Mouse (Mus musculus) left cerebral cortex, adult 2 months (tissue): ENCODE measurements around the gene Tenm4. TPM values are rescaled to one million over a fixed set of nuclear protein-coding genes. Genes with fewer than 3 reads are reported as not detected.

Experiments
- DNase-seq, 2 experiments: peaks; one replicate each; pipeline ENCODE4 v3.0.0; 2021 to 2022; ENCODE audit warnings: low spot score in 2 of 2, mixed read lengths in 1 of 2; ENCODE audit errors: extremely low spot score in 1 of 2
- H3K27ac ChIP-seq: fragments of 200-600 bp; 2 replicates; pipeline ENCODE4 v1.8.1; 2022
- H3K4me3 ChIP-seq: fragments of 200-600 bp; 2 replicates; pipeline ENCODE4 v1.8.1; 2022
- CTCF ChIP-seq: fragments of 200-600 bp; IDR thresholded peaks from 2 replicates; pipeline ENCODE4 v1.8.1; 2022; ENCODE audit warnings: antibody characterized with exemption, mild to moderate bottlenecking, moderate library complexity
- intact Hi-C: fragments of 180-260 bp; cut with DNase I; formaldehyde crosslinking; loops from one replicate; pipeline ENCODE4 v1.15.1; 2025
- total RNA-seq, 2 experiments: library from RNA; stranded (reverse); gene quantifications; 2 replicates each; pipeline ENCODE4 v1.2.3; 2021

Tenm4 gene
- total RNA-seq, 2 experiments from 2014 or later: 158 to 160 TPM

DNA sequence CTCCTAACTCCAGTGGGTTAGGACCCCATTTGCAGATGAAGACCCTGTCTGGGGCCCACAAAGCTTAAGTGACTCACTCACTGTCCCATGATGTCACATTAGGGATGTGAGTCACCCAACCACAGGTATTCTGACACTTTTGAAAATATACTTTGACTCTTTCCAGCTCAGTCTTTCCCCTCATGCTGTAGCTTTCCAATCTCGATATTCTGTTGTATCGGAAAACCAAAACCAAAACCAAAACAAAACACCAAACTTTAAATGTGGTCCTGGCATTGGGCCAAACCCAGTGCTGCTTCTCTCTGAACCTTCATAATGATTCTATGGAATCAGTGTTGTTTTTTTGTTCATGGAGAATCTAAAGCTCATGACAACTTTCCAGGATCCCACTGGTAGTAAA is 536.1 kb downstream of the Tenm4 start:
- Histone ChIP-seq H3K27ac (no peak overlapping the region; the same call in 1 of the 2 replicates), H3K4me3 (no peak overlapping the region)
- no peak for TF ChIP-seq CTCF
- no peak for DNase-seq
- intact Hi-C loops: loop anchor here (5.0 kb wide), 1 partner anchor 185 kb away; no protein-coding TSS in a partner anchor

GRCm38 (mm10) chr7:96708071-96708470 is 537.0 kb downstream of the Tenm4 start:
- Histone ChIP-seq H3K4me3 (no peak overlapping the region), H3K27ac (peak overlapping the region; percentile 67)
- DNase-seq: no peak
- no peak for TF ChIP-seq CTCF
- intact Hi-C loops: loop anchor here (5.0 kb wide), 1 partner anchor 186 kb away; no protein-coding TSS in a partner anchor

DNA sequence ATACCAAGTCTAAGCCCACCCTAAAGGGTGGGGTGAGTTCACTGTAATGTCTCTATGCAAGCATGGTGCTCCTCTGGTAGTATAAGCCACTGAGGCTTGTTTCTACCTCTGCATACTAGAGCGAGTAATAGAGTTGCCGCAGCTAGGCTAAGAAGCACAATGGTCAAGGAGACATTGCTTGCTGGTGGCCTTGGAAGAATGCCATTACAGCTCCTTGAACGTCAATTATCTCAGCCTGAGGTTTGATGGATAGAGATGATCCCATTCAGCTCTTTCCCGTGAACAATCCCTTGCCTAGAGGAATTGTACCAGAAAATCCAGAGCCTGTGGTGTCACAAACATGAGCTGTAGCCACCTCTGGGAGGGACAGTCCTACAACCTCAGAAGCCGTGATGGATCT is 537.5 kb downstream of the Tenm4 start:
- TF ChIP-seq CTCF: no peak
- no peak for DNase-seq
- intact Hi-C loops: loop anchor here (5.0 kb wide), 1 partner anchor 186 kb away; no protein-coding TSS in a partner anchor
- Histone ChIP-seq H3K4me3 (no peak overlapping the region), H3K27ac (peak overlapping the region; percentile 67)

GRCm38 (mm10) chr7:96708968-96709367 is 537.9 kb downstream of the Tenm4 start:
- intact Hi-C loops: loop anchor here (5.0 kb wide), 1 partner anchor 187 kb away; no protein-coding TSS in a partner anchor
- DNase-seq: no peak
- no peak for TF ChIP-seq CTCF
- H3K27ac ChIP-seq: peak overlapping the region; percentile 75
- no peak overlapping the region for H3K4me3 ChIP-seq

DNA sequence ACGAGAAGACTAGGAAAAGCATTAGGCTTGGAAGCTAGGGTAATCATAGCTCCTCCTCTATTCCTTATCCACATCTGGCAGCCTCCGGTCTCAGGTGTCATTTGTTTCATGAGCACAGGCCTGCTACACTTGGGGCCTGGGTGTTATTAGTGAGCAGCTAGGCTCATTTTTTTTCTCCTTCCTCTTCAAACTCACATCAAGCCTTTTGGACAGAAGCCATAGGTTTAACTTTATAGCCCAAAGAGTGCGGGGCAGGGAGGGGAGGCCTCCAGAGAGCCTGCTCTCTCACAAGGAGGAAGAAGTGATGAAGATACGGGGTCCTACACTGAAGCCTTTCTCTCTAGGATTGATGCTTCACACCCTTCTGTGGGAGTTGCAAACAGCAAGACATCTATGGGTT is 538.8 kb downstream of the Tenm4 start:
- no peak overlapping the region for H3K4me3 ChIP-seq
- no peak for TF ChIP-seq CTCF
- no peak for DNase-seq
- intact Hi-C loops: loop anchor here (1.0 to 5.0 kb wide), 2 partner anchors 129 to 188 kb away; no protein-coding TSS in a partner anchor
- H3K27ac ChIP-seq: peak overlapping the region; percentile 75; the same call in 1 of the 2 replicates

- intact Hi-C loops: loop anchor here (1.0 kb wide), 1 partner anchor 129 kb away; no protein-coding TSS in a partner anchor
- DNase-seq: peak in 1 of 2 experiments; percentile 39
- Histone ChIP-seq H3K27ac (peak overlapping the region; percentile 77), H3K4me3 (no peak overlapping the region)
- no peak for TF ChIP-seq CTCF
These were observed 539.6 kb downstream of the Tenm4 start for GRCm38 (mm10) chr7:96710658-96711071.

DNA sequence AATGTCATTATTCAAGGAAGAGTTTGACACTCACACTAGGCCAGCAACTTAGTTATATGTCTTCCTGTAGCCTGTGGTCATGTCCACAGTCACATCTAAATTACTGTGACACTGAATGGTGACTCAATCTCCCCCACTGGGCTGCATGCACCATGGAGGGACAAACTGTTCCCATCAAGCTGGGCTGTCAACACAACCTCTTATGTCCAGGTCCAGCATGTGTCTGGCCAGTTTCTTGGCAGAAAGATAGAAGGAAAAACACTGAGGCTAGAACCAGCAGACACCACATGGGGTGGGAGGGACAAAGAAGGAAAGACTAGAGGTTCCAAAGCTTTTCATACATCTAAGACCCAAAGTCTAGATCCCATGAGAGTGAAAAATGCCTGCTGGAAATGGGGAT is 541.8 kb downstream of the Tenm4 start:
- H3K4me3 ChIP-seq: no peak overlapping the region
- no peak overlapping the region for H3K27ac ChIP-seq
- no peak for TF ChIP-seq CTCF
- DNase-seq: no peak
- intact Hi-C loops: no loop called here

DNA sequence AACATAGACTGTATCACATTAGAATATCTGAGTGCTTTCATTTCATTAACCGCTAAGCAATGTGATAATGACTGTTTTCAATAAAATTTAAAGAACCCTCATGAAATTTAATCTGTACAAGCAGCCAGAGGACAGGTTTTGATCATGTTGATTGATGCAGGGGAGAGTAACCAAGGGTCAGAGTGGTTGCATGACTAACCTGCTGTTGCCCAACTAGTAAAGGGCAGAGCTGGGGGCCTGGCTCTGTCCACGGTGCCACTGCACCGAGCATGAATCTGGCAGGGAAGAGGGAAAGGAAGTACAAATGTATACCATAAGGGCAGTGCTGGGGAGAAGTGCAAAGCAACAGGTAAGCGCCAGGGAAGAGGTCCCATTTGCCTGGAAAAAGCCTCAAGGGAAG is 545.9 kb downstream of the Tenm4 start:
- no peak for DNase-seq
- intact Hi-C loops: no loop called here
- Histone ChIP-seq H3K4me3 (no peak overlapping the region), H3K27ac (no peak overlapping the region)
- no peak for TF ChIP-seq CTCF

- DNase-seq: no peak
- H3K27ac ChIP-seq: no peak overlapping the region
- intact Hi-C loops: no loop called here
- no peak for TF ChIP-seq CTCF
- no peak overlapping the region for H3K4me3 ChIP-seq
These were observed 547.4 kb downstream of the Tenm4 start for GRCm38 (mm10) chr7:96718201-96719155.

DNA sequence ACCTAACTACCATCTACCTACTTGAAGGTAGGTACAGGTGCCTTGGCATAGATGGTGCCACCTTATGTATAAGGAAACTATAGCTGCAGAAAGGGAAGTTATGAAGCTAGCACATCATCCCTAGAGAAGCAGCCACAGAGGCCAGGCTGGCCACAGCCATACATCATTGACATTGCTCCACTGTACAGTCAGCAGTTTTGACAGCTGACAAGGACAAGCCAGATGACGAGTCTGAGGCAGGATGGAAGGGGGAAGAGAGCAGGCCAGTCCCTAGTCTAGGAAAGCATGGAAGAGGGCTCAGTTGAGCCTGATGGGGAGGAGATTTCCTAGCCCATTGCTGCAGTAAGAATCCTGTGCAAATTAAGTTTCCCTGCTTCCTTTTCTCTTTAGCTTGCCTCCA is 548.9 kb downstream of the Tenm4 start:
- Histone ChIP-seq H3K4me3 (no peak overlapping the region), H3K27ac (peak overlapping the region; percentile 44)
- TF ChIP-seq CTCF: no peak
- intact Hi-C loops: no loop called here
- DNase-seq: no peak

DNA sequence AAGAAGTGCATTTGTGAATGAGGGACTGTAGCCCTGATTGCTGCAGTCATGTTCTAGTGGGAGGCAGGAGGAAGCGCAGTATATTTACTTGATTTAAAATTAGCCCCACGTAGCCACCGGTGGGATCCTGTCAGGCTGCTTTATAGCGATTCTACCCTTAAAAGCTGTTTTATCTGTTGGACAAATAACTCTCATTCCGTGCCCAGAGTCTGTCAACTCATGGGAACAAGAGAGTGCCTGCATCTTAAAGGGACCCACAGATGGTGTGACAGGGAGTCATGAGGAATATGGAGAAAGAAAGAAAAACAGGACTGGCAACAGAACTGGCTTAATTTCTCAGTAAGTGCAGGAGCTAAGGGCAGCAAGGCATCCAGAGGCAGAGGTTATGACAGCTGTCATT is 549.4 kb downstream of the Tenm4 start:
- TF ChIP-seq CTCF: no peak
- no peak for DNase-seq
- Histone ChIP-seq H3K4me3 (no peak overlapping the region), H3K27ac (peak overlapping the region; percentile 26; the same call in 1 of the 2 replicates)
- intact Hi-C loops: no loop called here

DNA sequence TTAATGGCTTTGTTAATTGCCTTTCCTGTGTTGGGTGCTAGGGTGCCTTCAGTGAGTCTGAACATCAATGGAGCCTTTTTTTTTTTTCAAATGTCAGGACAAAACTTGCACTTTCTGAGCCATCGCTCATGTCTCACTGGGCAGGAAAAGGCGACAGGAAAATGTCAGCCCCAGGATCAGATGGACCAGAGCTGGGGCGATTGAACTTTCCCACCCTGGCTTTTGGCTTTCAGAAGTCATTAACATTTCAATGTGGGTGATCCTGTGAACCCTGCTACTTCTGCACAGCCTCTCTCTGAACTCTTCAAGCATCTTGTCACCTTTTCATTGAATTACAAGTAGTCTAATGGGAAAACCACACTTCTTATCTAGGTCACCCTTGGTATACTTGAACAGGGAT is 551.8 kb downstream of the Tenm4 start:
- intact Hi-C loops: no loop called here
- no peak for DNase-seq
- Histone ChIP-seq H3K27ac (no peak overlapping the region), H3K4me3 (no peak overlapping the region)
- no peak for TF ChIP-seq CTCF
